ENCODE assay signal across 8 mouse cellular contexts in the genomic region with DNA sequence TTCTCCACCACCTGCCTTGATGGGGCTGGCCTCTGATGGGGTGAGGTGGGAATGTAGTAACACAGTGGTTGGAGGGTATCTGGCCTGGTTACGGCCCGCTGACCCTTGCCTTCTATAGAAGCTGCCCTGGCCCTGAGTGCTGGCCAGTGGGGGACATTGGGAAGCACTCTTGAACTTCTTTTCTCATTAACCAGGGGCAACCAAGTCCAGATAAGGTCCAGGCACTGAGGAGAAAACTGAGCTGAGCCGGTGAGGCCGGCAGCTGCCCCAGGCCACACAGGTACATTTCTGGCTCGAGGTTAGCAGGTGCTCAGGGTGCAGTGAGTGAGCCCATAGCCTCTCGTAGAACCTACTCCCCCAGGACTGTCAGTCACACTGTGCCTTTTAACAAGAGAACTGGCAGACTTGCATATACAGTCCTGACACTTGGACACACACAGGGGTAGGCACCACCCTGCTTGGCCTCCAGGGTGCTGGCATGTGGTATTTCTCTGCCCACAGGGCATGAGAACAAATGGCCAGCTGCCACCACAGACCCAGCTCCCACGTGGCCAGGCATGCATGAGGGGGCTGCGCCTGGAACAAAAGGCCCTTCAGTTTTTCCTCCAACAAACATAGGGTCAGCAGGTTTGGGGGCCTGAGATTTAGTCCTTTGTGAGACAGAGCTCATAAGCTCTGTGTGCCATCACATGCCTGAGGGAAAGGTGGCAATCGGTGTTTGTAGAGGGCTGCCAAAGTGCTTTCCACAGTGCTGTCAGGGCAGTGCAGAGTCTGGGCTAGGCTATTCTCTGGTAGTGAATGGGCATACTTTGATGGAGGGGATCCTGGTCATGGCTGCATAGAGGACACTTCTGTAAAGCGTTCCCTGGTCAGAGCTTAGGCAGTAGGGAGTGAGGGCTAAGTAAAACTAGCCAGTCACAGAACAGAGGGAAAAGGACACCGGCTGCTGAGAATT. TPM values are rescaled to one million over a fixed set of nuclear protein-coding genes. Genes with fewer than 3 reads are reported as not detected.
A peak's percentile ranks its signal among the peaks of the same experiment; 100 is the strongest.
DNase-seq lines count a peak whose midpoint lies in the region; ATAC-seq and TF ChIP-seq lines count a peak whose summit lies in the region.

No protein-coding gene starts in this region.

- no peaks in the 10 kb centered on the region for H3K27me3 ChIP-seq in forebrain, postnatal 0 days (ENCODE audit: insufficient read depth, low read length)
- H3K27me3 ChIP-seq in neural tube, embryonic 15.5 days (replicated peaks), result no peaks in the 10 kb centered on the region
- no peaks in the 10 kb centered on the region for H3K27me3 ChIP-seq in thymus, adult 2 months (ENCODE audit: control insufficient read depth, insufficient read depth, low read length)

- H3K27ac ChIP-seq in forebrain, postnatal 0 days (ENCODE audit: low read depth, low read length), result no peak overlapping the region
- peak overlapping the region; percentile 65 for H3K27ac ChIP-seq in neural tube, embryonic 15.5 days (replicated peaks)
- H3K27ac ChIP-seq in thymus, adult 2 months (ENCODE audit: control insufficient read depth, insufficient read depth, low read length), result no peak overlapping the region

- intact Hi-C loops in left cerebral cortex, postnatal 14 days (cut with DNase I), result no loop called here
- intact Hi-C loops in left cerebral cortex, postnatal 36 days (cut with DNase I), result no loop called here

- no peaks in the 10 kb centered on the region; the same call in 1 of the 2 replicates for H3K4me1 ChIP-seq in forebrain, postnatal 0 days (ENCODE audit: insufficient read depth)
- H3K4me1 ChIP-seq in neural tube, embryonic 15.5 days, result peaks cover 43% of the 10 kb centered on the region
- H3K4me1 ChIP-seq in thymus, adult 2 months (replicated peaks; ENCODE audit: control insufficient read depth, insufficient read depth, low read length), result peaks cover 18% of the 10 kb centered on the region

- no peaks in the 10 kb centered on the region for H3K9me3 ChIP-seq in forebrain, postnatal 0 days (ENCODE audit: low read length)
- no peaks in the 10 kb centered on the region for H3K9me3 ChIP-seq in neural tube, embryonic 15.5 days (replicated peaks)

- no peak overlapping the region for H3K4me2 ChIP-seq in forebrain, postnatal 0 days (ENCODE audit: low read depth)
- no peak overlapping the region for H3K4me2 ChIP-seq in neural tube, embryonic 15.5 days

- DNase-seq in left cerebral cortex, postnatal 14 days (ENCODE audit: low spot score in 2 of 2), result peak; percentile 17 to 30
- no peak for DNase-seq in left cerebral cortex, postnatal 36 days (ENCODE audit: low spot score in 2 of 2)
- peak; percentile 80 for DNase-seq in brain, embryonic 14.5 days (ENCODE audit: low read depth)
- DNase-seq in forebrain, postnatal 0 days, result peak; percentile 34
- peak; percentile 79 for DNase-seq in kidney, postnatal 14 days
- no peak for DNase-seq in thymus, adult 2 months

- WGBS in forebrain, postnatal 0 days, result 47% methylated on average over 11 of the region's 11 CpGs
- 49% methylated on average over 11 of the region's 11 CpGs for WGBS in neural tube, embryonic 15.5 days
- 88% methylated on average over 11 of the region's 11 CpGs for WGBS in thymus, adult 2 months

- TF ChIP-seq POLR2A in brain, embryonic 14.5 days (IDR thresholded peaks at IDR 0.05; ENCODE audit: borderline replicate concordance, extremely low read depth, insufficient read depth, insufficient read length, poor library complexity, severe bottlenecking), result no peak
- no peak for TF ChIP-seq POLR2A in thymus, adult 2 months (IDR thresholded peaks at IDR 0.05; ENCODE audit: control insufficient read depth, extremely low read depth, insufficient read depth, low read length, poor library complexity)

- TF ChIP-seq CTCF in brain, embryonic 14.5 days (IDR thresholded peaks at IDR 0.05; ENCODE audit: borderline replicate concordance, extremely low read depth, insufficient read depth, insufficient read length), result peak; percentile 11; the same call in 1 of the 2 replicates
- peak; percentile 18; the same call in 1 of the 2 replicates for TF ChIP-seq CTCF in forebrain, postnatal 0 days (IDR thresholded peaks at IDR 0.05; ENCODE audit: low read depth)
- TF ChIP-seq CTCF in thymus, adult 2 months (IDR thresholded peaks at IDR 0.05; ENCODE audit: borderline replicate concordance, control insufficient read depth, extremely low read depth, insufficient read depth, low read length, poor library complexity), result no peak

- no peak overlapping the region for H3K4me3 ChIP-seq in forebrain, postnatal 0 days (ENCODE audit: low read depth, low read length)
- no peak overlapping the region for H3K4me3 ChIP-seq in neural tube, embryonic 15.5 days (replicated peaks)
- H3K4me3 ChIP-seq in thymus, adult 2 months (ENCODE audit: control insufficient read depth, insufficient read depth, low read length), result no peak overlapping the region

- peak; percentile 84 for ATAC-seq in forebrain, postnatal 0 days
- peak; percentile 42; the same call in 1 of the 2 replicates for ATAC-seq in neural tube, embryonic 15.5 days (ENCODE audit: low FRiP score)
- no peak for ATAC-seq in activated CD4-positive, CD25-positive, alpha-beta regulatory T cell, adult 4 months

- no peaks in the 10 kb centered on the region for H3K36me3 ChIP-seq in forebrain, postnatal 0 days (ENCODE audit: insufficient read depth)
- no peaks in the 10 kb centered on the region for H3K36me3 ChIP-seq in neural tube, embryonic 15.5 days
- H3K36me3 ChIP-seq in thymus, adult 2 months (ENCODE audit: control insufficient read depth, insufficient read depth, low read length), result no peaks in the 10 kb centered on the region

- H3K9ac ChIP-seq in forebrain, postnatal 0 days, result no peak overlapping the region
- no peak overlapping the region for H3K9ac ChIP-seq in neural tube, embryonic 15.5 days (replicated peaks)

RNA-seq across cellular contexts. Expression of a gene that starts 18.3 kb away (rescaled TPM):
- 10 to 100 TPM; 86.6 to 97.6 TPM for total RNA-seq in left cerebral cortex, postnatal 14 days (2021)
- 10 to 100 TPM; 70.4 to 74.2 TPM for total RNA-seq in left cerebral cortex, postnatal 36 days (2021)
- 81.8 and 109 TPM in 2 replicates for polyA plus RNA-seq in brain, embryonic 14.5 days (2012; rRNA removed)
- total RNA-seq in forebrain, postnatal 0 days (2014; rRNA removed), result 103 and 116 TPM in 2 replicates
- 14.3 and 23.2 TPM in 2 replicates for polyA plus RNA-seq in forebrain, postnatal 0 days (2015; fragmentation: Nextera tagmentation; extraction: Ambion mirVana)
- 21.9 and 27.6 TPM in 2 replicates for polyA plus RNA-seq in neural tube, embryonic 15.5 days (2015; fragmentation: Nextera tagmentation; extraction: Ambion mirVana)
- polyA plus RNA-seq in activated CD4-positive, CD25-positive, alpha-beta regulatory T cell, adult 4 months (2017; shearing (Covaris generic)), result 1 to 10 TPM; 5.4 to 6.6 TPM
- polyA plus RNA-seq in thymus, adult 2 months (2012; rRNA removed), result 60.3 and 66.6 TPM in 2 replicates

RNA-seq across cellular contexts. Expression of a gene that starts 32.1 kb away (rescaled TPM):
- 10 to 100 TPM; 49.0 to 51.1 TPM for total RNA-seq in left cerebral cortex, postnatal 14 days (2021)
- 10 to 100 TPM; 41.4 to 55.5 TPM for total RNA-seq in left cerebral cortex, postnatal 36 days (2021)
- 63.9 and 67.1 TPM in 2 replicates for polyA plus RNA-seq in brain, embryonic 14.5 days (2012; rRNA removed)
- total RNA-seq in forebrain, postnatal 0 days (2014; rRNA removed), result 47.6 and 54.4 TPM in 2 replicates
- 32.3 and 40.2 TPM in 2 replicates for polyA plus RNA-seq in forebrain, postnatal 0 days (2015; fragmentation: Nextera tagmentation; extraction: Ambion mirVana)
- 44.1 and 49.3 TPM in 2 replicates for polyA plus RNA-seq in neural tube, embryonic 15.5 days (2015; fragmentation: Nextera tagmentation; extraction: Ambion mirVana)
- 10 to 100 TPM; 24.7 to 25.0 TPM for polyA plus RNA-seq in activated CD4-positive, CD25-positive, alpha-beta regulatory T cell, adult 4 months (2017; shearing (Covaris generic))
- polyA plus RNA-seq in thymus, adult 2 months (2012; rRNA removed), result 247 and 304 TPM in 2 replicates

RNA-seq across cellular contexts. Expression of a gene that starts 41.7 kb away (rescaled TPM):
- total RNA-seq in left cerebral cortex, postnatal 14 days (2021), result under 1 TPM in 1 of 2 experiments, not detected in 1; 0.31 TPM
- under 1 TPM; 0.35 to 0.52 TPM for total RNA-seq in left cerebral cortex, postnatal 36 days (2021)
- polyA plus RNA-seq in brain, embryonic 14.5 days (2012; rRNA removed), result 0.14 and 0.34 TPM in 2 replicates
- total RNA-seq in forebrain, postnatal 0 days (2014; rRNA removed), result 0.54 and 1.7 TPM in 2 replicates
- not detected in 2 replicates for polyA plus RNA-seq in forebrain, postnatal 0 days (2015; fragmentation: Nextera tagmentation; extraction: Ambion mirVana)
- polyA plus RNA-seq in neural tube, embryonic 15.5 days (2015; fragmentation: Nextera tagmentation; extraction: Ambion mirVana), result not detected in 2 replicates
- polyA plus RNA-seq in activated CD4-positive, CD25-positive, alpha-beta regulatory T cell, adult 4 months (2017; shearing (Covaris generic)), result under 1 TPM in 1 of 2 experiments, not detected in 1; 0.29 TPM
- 0.31 and 0.66 TPM in 2 replicates for polyA plus RNA-seq in thymus, adult 2 months (2012; rRNA removed)

RNA-seq across cellular contexts. Expression of a gene that starts 56.3 kb away (rescaled TPM):
- total RNA-seq in left cerebral cortex, postnatal 14 days (2021), result 10 to 100 TPM; 54.4 to 55.9 TPM
- total RNA-seq in left cerebral cortex, postnatal 36 days (2021), result 10 to 100 TPM; 59.3 to 74.3 TPM
- polyA plus RNA-seq in brain, embryonic 14.5 days (2012; rRNA removed), result 61.4 and 61.7 TPM in 2 replicates
- 60.4 and 60.5 TPM in 2 replicates for total RNA-seq in forebrain, postnatal 0 days (2014; rRNA removed)
- 46.7 and 54.3 TPM in 2 replicates for polyA plus RNA-seq in forebrain, postnatal 0 days (2015; fragmentation: Nextera tagmentation; extraction: Ambion mirVana)
- polyA plus RNA-seq in neural tube, embryonic 15.5 days (2015; fragmentation: Nextera tagmentation; extraction: Ambion mirVana), result 46.3 and 50.0 TPM in 2 replicates
- polyA plus RNA-seq in activated CD4-positive, CD25-positive, alpha-beta regulatory T cell, adult 4 months (2017; shearing (Covaris generic)), result 1 to 10 TPM; 8.3 to 8.9 TPM
- 69.7 and 87.6 TPM in 2 replicates for polyA plus RNA-seq in thymus, adult 2 months (2012; rRNA removed)

Comparison
In these comparisons a context has a peak if more than half of its experiments do, and no peak if none do; other contexts are left out.
1. DNase-seq: peak in left cerebral cortex, postnatal 14 days (2 of 2), brain, embryonic 14.5 days (single experiment), forebrain, postnatal 0 days (single experiment) and kidney, postnatal 14 days (single experiment); none in left cerebral cortex, postnatal 36 days (0 of 2) and thymus, adult 2 months (single experiment).